In genomic region chr7:142481568-142482255, GRCm38 (mm10) we compare ENCODE assay signal across 9 mouse cellular contexts. TPM values are rescaled to one million over a fixed set of nuclear protein-coding genes. Genes with fewer than 3 reads are reported as not detected.
DNase-seq lines count a peak whose midpoint lies in the region; ATAC-seq and TF ChIP-seq lines count a peak whose summit lies in the region.
"Had no signal": no experiment of that assay in that cellular context is flagged by ENCODE, and none has a peak within 500 bp of the region (broad histone marks: within the 10 kb centered on the region; RNA-seq: fewer than 3 reads in every experiment).

No protein-coding gene starts in this region.

- no peaks in the 10 kb centered on the region for H3K9me3 ChIP-seq in hindbrain, embryonic 14.5 days (ENCODE audit: control insufficient read depth, low read length)
- H3K9me3 ChIP-seq in midbrain, embryonic 11.5 days (ENCODE audit: control insufficient read depth, low read length): no peaks in the 10 kb centered on the region

- peak; percentile 42 for ATAC-seq in CD4-positive, CD25-positive, alpha-beta regulatory T cell, adult 4 months
- peak; percentile 31 for ATAC-seq in Patski
- peak; percentile 44 for ATAC-seq in hindbrain, embryonic 14.5 days (ENCODE audit: low FRiP score)
- peak; percentile 66 for ATAC-seq in midbrain, embryonic 11.5 days (ENCODE audit: low FRiP score)

- H3K4me3 ChIP-seq in gastrocnemius, adult 2 months: peak overlapping the region; percentile 73
- peak overlapping the region; percentile 15 for H3K4me3 ChIP-seq in hindbrain, embryonic 14.5 days (replicated peaks; ENCODE audit: low read length)
- H3K4me3 ChIP-seq in midbrain, embryonic 11.5 days (ENCODE audit: low read depth, low read length): peak overlapping the region; percentile 19

- peak overlapping the region; percentile 57 for H3K4me2 ChIP-seq in hindbrain, embryonic 14.5 days (replicated peaks)
- peak overlapping the region; percentile 46 for H3K4me2 ChIP-seq in midbrain, embryonic 11.5 days

- no peak for TF ChIP-seq CTCF in Patski (IDR thresholded peaks at IDR 0.05)
- no peak for TF ChIP-seq CTCF in gastrocnemius, adult 2 months (IDR thresholded peaks at IDR 0.05)

- H3K27me3 ChIP-seq in Patski: no peaks in the 10 kb centered on the region
- H3K27me3 ChIP-seq in hindbrain, embryonic 14.5 days (ENCODE audit: control insufficient read depth, insufficient read depth, low read length): no peaks in the 10 kb centered on the region
- no peaks in the 10 kb centered on the region for H3K27me3 ChIP-seq in midbrain, embryonic 11.5 days (ENCODE audit: control insufficient read depth, insufficient read depth, low read length)

- peak; percentile 47 for DNase-seq in Patski (ENCODE audit: low read depth, low spot score)
- DNase-seq in gastrocnemius, adult 2 months: peak; percentile 87
- peak; percentile 32 for DNase-seq in hindbrain, embryonic 14.5 days (ENCODE audit: low spot score)
- peak; percentile 95 for DNase-seq in midbrain, embryonic 11.5 days (ENCODE audit: low spot score, missing footprints)
- peak; percentile 66 to 80 for DNase-seq in thymus, postnatal 10 days (ENCODE audit: low spot score in 2 of 2)
- no peak for DNase-seq in spleen, postnatal 4 days (ENCODE audit: low spot score in 2 of 2)
- DNase-seq in adrenal gland, adult (ENCODE audit: inconsistent age in 2 of 2, low spot score in 1 of 2): no peak

- H3K36me3 ChIP-seq in hindbrain, embryonic 14.5 days (replicated peaks; ENCODE audit: control insufficient read depth, insufficient read depth): no peaks in the 10 kb centered on the region
- no peaks in the 10 kb centered on the region for H3K36me3 ChIP-seq in midbrain, embryonic 11.5 days (ENCODE audit: control insufficient read depth, insufficient read depth, low read length)

- POLR2A ChIA-PET in Patski (lab: Charles Lee): interaction anchor here (1.2 kb wide), 2 partner anchors 26 to 61 kb away, joined by 3 to 5 read pairs; no protein-coding TSS in a partner anchor

- WGBS in hindbrain, embryonic 14.5 days: 2% methylated on average over 18 of the region's 22 CpGs
- 1% methylated on average over 22 of the region's 22 CpGs for WGBS in midbrain, embryonic 11.5 days

- CTCF ChIA-PET in Patski (lab: Charles Lee): interaction anchor here (0.6 to 2.6 kb wide), 10 partner anchors 12 to 147 kb away, joined by 3 to 9 read pairs (median 3); partner anchors contain the start of gene Tnnt3

- in situ Hi-C loops in Patski (cut with MboI; ENCODE audit: low pct_unique_long_range_greater_than_20kb): no loop called here

- peaks cover 14% of the 10 kb centered on the region for H3K4me1 ChIP-seq in hindbrain, embryonic 14.5 days (replicated peaks; ENCODE audit: control insufficient read depth, insufficient read depth, low read length)
- peaks cover 18% of the 10 kb centered on the region for H3K4me1 ChIP-seq in midbrain, embryonic 11.5 days (ENCODE audit: control insufficient read depth, insufficient read depth, low read length)

- peak overlapping the region; percentile 57 for H3K9ac ChIP-seq in hindbrain, embryonic 14.5 days
- H3K9ac ChIP-seq in midbrain, embryonic 11.5 days (ENCODE audit: low read length): peak overlapping the region; percentile 77

- intact Hi-C loops in gastrocnemius, adult 2 months (cut with DNase I): loop anchor here (2.0 kb wide), 1 partner anchor 51 kb away; the partner anchor contains the start of gene Mrpl23

- H3K27ac ChIP-seq in gastrocnemius, adult 2 months: peak overlapping the region; percentile 98
- peak overlapping the region; percentile 40 for H3K27ac ChIP-seq in hindbrain, embryonic 14.5 days
- peak overlapping the region; percentile 32 for H3K27ac ChIP-seq in midbrain, embryonic 11.5 days (ENCODE audit: low read depth, low read length)

RNA-seq across cellular contexts. Expression of gene Tnnt3, which starts 16.9 kb away (rescaled TPM):
- 1 to 10 TPM; 2.5 to 5.7 TPM for polyA plus RNA-seq in CD4-positive, CD25-positive, alpha-beta regulatory T cell, adult 4 months (2017; shearing (Covaris generic))
- 0.22 TPM for polyA plus RNA-seq in Patski (2021)
- over 10,000 TPM; 28,899 to 38,022 TPM for total RNA-seq in gastrocnemius, adult 2 months (2021)
- 1.2 and 1.6 TPM in 2 replicates for polyA plus RNA-seq in hindbrain, embryonic 14.5 days (2014; fragmentation: Nextera tagmentation; extraction: Ambion mirVana)
- polyA plus RNA-seq in midbrain, embryonic 11.5 days (2014; fragmentation: Nextera tagmentation; extraction: Ambion mirVana): 0.77 and 2.0 TPM in 2 replicates

RNA-seq across cellular contexts. Expression of gene Lsp1, which starts 21.1 kb away (rescaled TPM):
- 1,000 to 10,000 TPM; 1,098 to 1,582 TPM for polyA plus RNA-seq in CD4-positive, CD25-positive, alpha-beta regulatory T cell, adult 4 months (2017; shearing (Covaris generic))
- polyA plus RNA-seq in Patski (2021): 15.5 TPM
- 10 to 100 TPM; 25.8 to 47.3 TPM for total RNA-seq in gastrocnemius, adult 2 months (2021)
- polyA plus RNA-seq in hindbrain, embryonic 14.5 days (2014; fragmentation: Nextera tagmentation; extraction: Ambion mirVana): 4.8 and 8.2 TPM in 2 replicates
- polyA plus RNA-seq in midbrain, embryonic 11.5 days (2014; fragmentation: Nextera tagmentation; extraction: Ambion mirVana): 11.1 and 13.1 TPM in 2 replicates

RNA-seq across cellular contexts. Expression of gene Tnni2, which starts 40.1 kb away (rescaled TPM):
- not detected for polyA plus RNA-seq in CD4-positive, CD25-positive, alpha-beta regulatory T cell, adult 4 months (2017; shearing (Covaris generic))
- polyA plus RNA-seq in Patski (2021): 1.5 TPM
- over 10,000 TPM; 15,929 to 19,962 TPM for total RNA-seq in gastrocnemius, adult 2 months (2021)
- 1.0 TPM in 1 of 2 replicates, not detected in the other for polyA plus RNA-seq in hindbrain, embryonic 14.5 days (2014; fragmentation: Nextera tagmentation; extraction: Ambion mirVana)
- 0.47 and 0.96 TPM in 2 replicates for polyA plus RNA-seq in midbrain, embryonic 11.5 days (2014; fragmentation: Nextera tagmentation; extraction: Ambion mirVana)

RNA-seq across cellular contexts. Expression of gene Syt8, which starts 47.1 kb away (rescaled TPM):
- polyA plus RNA-seq in CD4-positive, CD25-positive, alpha-beta regulatory T cell, adult 4 months (2017; shearing (Covaris generic)): not detected
- 11.5 TPM for polyA plus RNA-seq in Patski (2021)
- total RNA-seq in gastrocnemius, adult 2 months (2021): not detected
- polyA plus RNA-seq in hindbrain, embryonic 14.5 days (2014; fragmentation: Nextera tagmentation; extraction: Ambion mirVana): not detected in 2 replicates
- not detected in 2 replicates for polyA plus RNA-seq in midbrain, embryonic 11.5 days (2014; fragmentation: Nextera tagmentation; extraction: Ambion mirVana)
- polyA plus RNA-seq: cortical plate, adult 2 months had no signal

RNA-seq across cellular contexts. Expression of gene Mrpl23, which starts 50.8 kb away (rescaled TPM):
- 1 to 10 TPM; 2.6 to 3.0 TPM for polyA plus RNA-seq in CD4-positive, CD25-positive, alpha-beta regulatory T cell, adult 4 months (2017; shearing (Covaris generic))
- polyA plus RNA-seq in Patski (2021): 6.9 TPM
- 1 to 10 TPM in 1 of 2 experiments, under 1 TPM in 1; 0.89 to 1.4 TPM for total RNA-seq in gastrocnemius, adult 2 months (2021)
- 21.6 and 22.9 TPM in 2 replicates for polyA plus RNA-seq in hindbrain, embryonic 14.5 days (2014; fragmentation: Nextera tagmentation; extraction: Ambion mirVana)
- polyA plus RNA-seq in midbrain, embryonic 11.5 days (2014; fragmentation: Nextera tagmentation; extraction: Ambion mirVana): 13.9 and 16.6 TPM in 2 replicates

Comparison
In these comparisons a context has a peak if more than half of its experiments do, and no peak if none do; other contexts are left out.
1. DNase-seq: peak in Patski (single experiment), gastrocnemius, adult 2 months (single experiment), hindbrain, embryonic 14.5 days (single experiment), midbrain, embryonic 11.5 days (single experiment) and thymus, postnatal 10 days (2 of 2); none in spleen, postnatal 4 days (0 of 2) and adrenal gland, adult (0 of 2).
2. H3K27ac ChIP-seq: peak in every context shown above with its lines; median percentile 98 in gastrocnemius, adult 2 months; 40 in hindbrain, embryonic 14.5 days; 32 in midbrain, embryonic 11.5 days.
3. H3K4me3 ChIP-seq: peak in every context shown above with its lines; median percentile 73 in gastrocnemius, adult 2 months; 19 in midbrain, embryonic 11.5 days; 15 in hindbrain, embryonic 14.5 days.
4. RNA of gene Lsp1, which starts 21.1 kb away (polyA plus RNA-seq): 1,098 to 1,582 TPM in CD4-positive, CD25-positive, alpha-beta regulatory T cell, adult 4 months; 15.5 TPM in Patski (single experiment), 11.1 to 13.1 TPM in midbrain, embryonic 11.5 days and 4.8 to 8.2 TPM in hindbrain, embryonic 14.5 days; every median in the first group is over 10 times any median in the second.
5. Peak in every context shown above with its lines, with median percentiles within 50 percentile points of each other: ATAC-seq.